Mouse (Mus musculus) liver, postnatal 0 days (tissue): ENCODE measurements around the gene H13. TPM values are rescaled to one million over a fixed set of nuclear protein-coding genes. Genes with fewer than 3 reads are reported as not detected.

ENCODE experiments used
- ATAC-seq: fragments of 200-750 bp; cut with Nextera tagmentation; 2 replicates; pipeline ENCODE4 v1.8.0; 2017; ENCODE audit warnings: mild to moderate bottlenecking, moderate library complexity
- DNase-seq: peaks from one replicate; pipeline ENCODE4 v3.0.0-alpha.2; 2016
- H3K27ac ChIP-seq: fragments of 300-500 bp; sonication (generic); 2 replicates; pipeline ENCODE4 v1.5.1; 2014; ENCODE audit warnings: antibody characterized with exemption, moderate library complexity, mild to moderate bottlenecking, low read depth
- H3K27me3 ChIP-seq: fragments of 300-500 bp; sonication (generic); 2 replicates; pipeline ENCODE4 v1.6.1; 2014; ENCODE audit warnings: low read length, control low read depth, mixed read lengths; ENCODE audit not compliant: insufficient read depth
- H3K36me3 ChIP-seq: fragments of 300-500 bp; sonication (generic); replicated peaks from 2 replicates; pipeline ENCODE4 v1.6.1; 2014; ENCODE audit warnings: mild to moderate bottlenecking, control low read depth, low read length, moderate library complexity, mixed read lengths; ENCODE audit not compliant: insufficient read depth
- H3K4me1 ChIP-seq: fragments of 300-500 bp; sonication (generic); 2 replicates; pipeline ENCODE4 v1.6.1; 2014; ENCODE audit warnings: antibody characterized with exemption, mild to moderate bottlenecking, control low read depth; ENCODE audit not compliant: insufficient read depth
- H3K4me2 ChIP-seq: fragments of 300-500 bp; sonication (generic); 2 replicates; pipeline ENCODE4 v1.6.1; 2014; ENCODE audit warnings: low read depth, mild to moderate bottlenecking, low read length, moderate library complexity, mixed read lengths
- H3K4me3 ChIP-seq: fragments of 300-500 bp; sonication (generic); 2 replicates; pipeline ENCODE4 v1.5.1; 2014; ENCODE audit warnings: low read depth, low read length
- H3K9ac ChIP-seq: fragments of 300-500 bp; sonication (generic); replicated peaks from 2 replicates; pipeline ENCODE4 v1.6.1; 2014; ENCODE audit warnings: mild to moderate bottlenecking, moderate library complexity
- H3K9me3 ChIP-seq: fragments of 300-500 bp; sonication (generic); 2 replicates; pipeline ENCODE4 v1.6.1; 2016; ENCODE audit warnings: mild to moderate bottlenecking, control low read depth, low read length, mixed read lengths
- CTCF ChIP-seq: sonication (generic); IDR thresholded peaks from 2 replicates; pipeline ENCODE4 v1.5.1; 2016; ENCODE audit warnings: antibody characterized with exemption, low read depth
- EP300 ChIP-seq: IDR thresholded peaks from 2 replicates; pipeline ENCODE4 v1.6.1; 2016; ENCODE audit warnings: antibody characterized with exemption, low read depth, mild to moderate bottlenecking
- WGBS: fragments of 180-500 bp; shearing (Covaris S2); extraction: QIAGEN DNeasy Blood & Tissue Kit; methylation state at CpG from one replicate; pipeline ENCODE4 v1.1.7; 2014; ENCODE audit not compliant: insufficient replicate concordance; 5-methylcytosine and 5-hydroxymethylcytosine counted together
- polyA plus RNA-seq: library from polyadenylated mRNA; unstranded; fragments of >200 nt; fragmentation: Nextera tagmentation; extraction: Ambion mirVana; gene quantifications from 2 replicates; pipeline ENCODE4 v1.2.1, GENCODE M21; 2015

Gene H13
- polyA plus RNA-seq, 1 experiment from 2014 or later = 63.8 TPM

GRCm38 (mm10) chr2:152636246-152637005 lies 32.8 kb upstream of the H13 start:
- no peaks in the 10 kb centered on the region for H3K27me3 ChIP-seq
- H3K4me2 ChIP-seq = no peak overlapping the region
- 59% methylated on average over 23 of the region's 23 CpGs for WGBS
- TF ChIP-seq CTCF (no peak), EP300 (no peak)
- ATAC-seq (peak; percentile 35; the same call in 1 of the 2 replicates), DNase-seq (peak; percentile 46)
- H3K27ac ChIP-seq = peak overlapping the region; percentile 50
- no peaks in the 10 kb centered on the region for H3K36me3 ChIP-seq
- H3K4me1 ChIP-seq = no peaks in the 10 kb centered on the region
- no peaks in the 10 kb centered on the region for H3K9me3 ChIP-seq
- H3K9ac ChIP-seq = no peak overlapping the region
- H3K4me3 ChIP-seq = no peak overlapping the region

GRCm38 (mm10) chr2:152637006-152637322 lies 32.3 kb upstream of the H13 start:
- Histone ChIP-seq H3K4me3 (no peak overlapping the region), H3K36me3 (no peaks in the 10 kb centered on the region), H3K4me2 (no peak overlapping the region), H3K9me3 (no peaks in the 10 kb centered on the region), H3K9ac (no peak overlapping the region), H3K27me3 (no peaks in the 10 kb centered on the region), H3K27ac (peak overlapping the region; percentile 50), H3K4me1 (no peaks in the 10 kb centered on the region)
- ATAC-seq (no peak), DNase-seq (no peak)
- TF ChIP-seq CTCF (no peak), EP300 (no peak)
- WGBS = 71% methylated on average over 6 of the region's 6 CpGs

- no peaks in the 10 kb centered on the region for H3K4me1 ChIP-seq
- H3K27ac ChIP-seq = peak overlapping the region; percentile 22; the same call in 1 of the 2 replicates
These were observed 31.9 kb upstream of the H13 start for GRCm38 (mm10) chr2:152637381-152637780.

GRCm38 (mm10) chr2:152638865-152639264 lies 30.4 kb upstream of the H13 start:
- TF ChIP-seq CTCF (no peak), EP300 (no peak)
- ATAC-seq = no peak
- Histone ChIP-seq H3K27ac (peak overlapping the region; percentile 34; the same call in 1 of the 2 replicates), H3K27me3 (no peaks in the 10 kb centered on the region), H3K9me3 (no peaks in the 10 kb centered on the region), H3K9ac (no peak overlapping the region), H3K36me3 (no peaks in the 10 kb centered on the region), H3K4me3 (no peak overlapping the region), H3K4me2 (no peak overlapping the region), H3K4me1 (no peaks in the 10 kb centered on the region)
- no peak for DNase-seq
- WGBS = 63% methylated on average over 6 of the region's 6 CpGs

More at GRCm38 (mm10) chr2:152637381-152637780, 31.9 kb upstream of the H13 start:
- no peak overlapping the region for H3K4me2 ChIP-seq
- H3K4me3 ChIP-seq = no peak overlapping the region
- DNase-seq (no peak), ATAC-seq (no peak)
- H3K9ac ChIP-seq = no peak overlapping the region
- H3K36me3 ChIP-seq = no peaks in the 10 kb centered on the region
- 87% methylated on average over 4 of the region's 4 CpGs for WGBS
- TF ChIP-seq CTCF = no peak
- no peak for TF ChIP-seq EP300
- H3K9me3 ChIP-seq = no peaks in the 10 kb centered on the region
- no peaks in the 10 kb centered on the region for H3K27me3 ChIP-seq

- WGBS = 47% methylated on average over 11 of the region's 11 CpGs
- Histone ChIP-seq H3K36me3 (no peaks in the 10 kb centered on the region), H3K9me3 (no peaks in the 10 kb centered on the region), H3K9ac (no peak overlapping the region), H3K4me1 (no peaks in the 10 kb centered on the region), H3K27ac (peak overlapping the region; percentile 34), H3K4me3 (no peak overlapping the region), H3K27me3 (no peaks in the 10 kb centered on the region), H3K4me2 (no peak overlapping the region)
- ATAC-seq (no peak), DNase-seq (no peak)
- TF ChIP-seq EP300 (no peak), CTCF (no peak)
These were observed 29.7 kb upstream of the H13 start for GRCm38 (mm10) chr2:152639406-152640113.

GRCm38 (mm10) chr2:152652901-152653620 lies 16.2 kb upstream of the H13 start:
- Histone ChIP-seq H3K4me3 (no peak overlapping the region), H3K27ac (no peak overlapping the region), H3K4me1 (peaks cover 3% of the 10 kb centered on the region; the same call in 1 of the 2 replicates), H3K9ac (no peak overlapping the region), H3K4me2 (no peak overlapping the region), H3K36me3 (no peaks in the 10 kb centered on the region), H3K9me3 (no peaks in the 10 kb centered on the region), H3K27me3 (no peaks in the 10 kb centered on the region)
- ATAC-seq (no peak), DNase-seq (no peak)
- WGBS = 55% methylated on average over 10 of the region's 10 CpGs
- TF ChIP-seq EP300 (no peak), CTCF (no peak)
